Mouse (Mus musculus): ENCODE measurements at regions not wholly inside any gene's neighbourhood (a gene's known extent, or its start where the extent isn't known, plus 50 kb on each side); places are given as distances from the start of the nearest gene placed in this dataset.

GRCm38 (mm10) chr14:24550763-24551471 is 64.0 kb downstream of the Rps24 start:
- Histone ChIP-seq H3K27ac (ENCODE audit: low read depth, low read length) (no peak overlapping the region), H3K4me2 (replicated peaks; ENCODE audit: low read depth, low read length) (no peak overlapping the region), H3K4me3 (ENCODE audit: low read length) (no peak overlapping the region), H3K36me3 (ENCODE audit: control insufficient read depth, insufficient read depth, low read length) (no peaks in the 10 kb centered on the region), H3K9me3 (ENCODE audit: control insufficient read depth, low read length) (no peaks in the 10 kb centered on the region), H3K9ac (ENCODE audit: low read depth, low read length) (no peak overlapping the region), H3K4me1 (ENCODE audit: control insufficient read depth, insufficient read depth, low read length) (no peaks in the 10 kb centered on the region), H3K27me3 (ENCODE audit: control insufficient read depth, insufficient read depth, low read length) (no peaks in the 10 kb centered on the region)
- peak; percentile 35; the same call in 1 of the 2 replicates for ATAC-seq (ENCODE audit: low FRiP score, low TSS enrichment)
- 52% methylated on average over 7 of the region's 7 CpGs for WGBS

DNA sequence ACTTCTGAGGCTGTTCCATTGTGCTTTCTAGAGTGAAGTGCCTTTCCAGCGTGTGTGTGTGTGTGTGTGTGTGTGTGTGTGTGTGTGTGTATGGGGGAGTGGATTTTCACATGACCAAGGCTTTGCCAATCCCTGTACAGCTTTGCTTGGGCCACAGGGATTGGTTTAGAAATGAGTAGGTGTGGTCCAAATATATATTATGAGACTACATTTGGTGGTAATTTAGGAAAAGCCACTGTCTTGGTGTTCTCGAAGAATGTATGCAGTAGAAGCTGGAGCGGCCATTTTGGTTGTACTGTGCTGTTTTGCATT is 64.5 kb downstream of the Rps24 start:
- H3K36me3 ChIP-seq (ENCODE audit: control insufficient read depth, insufficient read depth, low read length), result no peaks in the 10 kb centered on the region
- H3K27ac ChIP-seq (ENCODE audit: low read depth, low read length), result no peak overlapping the region
- no peak overlapping the region for H3K9ac ChIP-seq (ENCODE audit: low read depth, low read length)
- H3K9me3 ChIP-seq (ENCODE audit: control insufficient read depth, low read length), result no peaks in the 10 kb centered on the region
- WGBS, result 70% methylated on average over 3 of the region's 3 CpGs
- H3K4me1 ChIP-seq (ENCODE audit: control insufficient read depth, insufficient read depth, low read length), result no peaks in the 10 kb centered on the region
- no peak overlapping the region for H3K4me3 ChIP-seq (ENCODE audit: low read length)
- no peak overlapping the region for H3K4me2 ChIP-seq (replicated peaks; ENCODE audit: low read depth, low read length)
- no peak for ATAC-seq (ENCODE audit: low FRiP score, low TSS enrichment)
- H3K27me3 ChIP-seq (ENCODE audit: control insufficient read depth, insufficient read depth, low read length), result no peaks in the 10 kb centered on the region

DNA sequence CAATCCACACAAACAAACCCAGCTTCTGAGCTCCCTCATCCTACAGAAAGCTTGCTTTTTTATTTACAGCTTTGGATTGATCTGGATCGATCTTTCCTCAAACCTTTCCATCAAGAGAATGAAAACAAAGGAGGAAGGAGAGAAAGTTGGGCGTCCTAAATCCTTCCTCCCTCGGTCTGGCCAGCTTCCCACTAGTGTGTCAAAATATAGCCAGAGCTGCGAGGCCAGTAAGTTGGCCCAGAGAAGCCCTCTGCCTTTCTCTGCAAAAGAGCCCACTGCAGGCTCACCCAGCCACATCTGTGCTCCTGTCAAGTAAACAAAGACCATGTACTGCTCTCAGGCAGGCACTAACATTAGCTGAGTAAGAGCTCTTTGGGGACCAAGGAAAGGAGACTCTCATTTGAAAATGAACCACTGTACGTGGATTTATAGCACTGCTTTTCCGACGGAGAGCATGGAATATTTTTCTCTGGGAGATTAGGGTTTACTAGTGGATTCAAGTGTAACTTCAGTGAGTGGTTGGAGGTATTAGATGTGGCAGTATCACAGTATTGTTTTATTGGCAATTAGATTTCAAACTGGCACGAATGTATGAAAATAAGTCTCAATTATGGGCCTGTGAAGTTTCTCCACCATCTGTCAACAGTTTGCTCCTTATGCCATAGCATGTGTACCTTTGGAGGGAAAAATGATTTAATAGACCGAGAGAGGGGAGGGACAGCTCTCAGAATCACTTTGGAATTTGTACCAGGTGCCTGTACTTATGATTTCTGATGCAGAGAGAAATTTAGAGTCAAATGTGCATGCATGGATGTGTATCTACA is 78.1 kb downstream of the Rps24 start:
- Histone ChIP-seq H3K4me1 (ENCODE audit: control insufficient read depth, insufficient read depth, low read length) (no peaks in the 10 kb centered on the region), H3K36me3 (ENCODE audit: control insufficient read depth, insufficient read depth, low read length) (no peaks in the 10 kb centered on the region), H3K27ac (ENCODE audit: low read depth, low read length) (no peak overlapping the region), H3K9ac (ENCODE audit: low read depth, low read length) (no peak overlapping the region), H3K9me3 (ENCODE audit: control insufficient read depth, low read length) (no peaks in the 10 kb centered on the region), H3K4me3 (ENCODE audit: low read length) (no peak overlapping the region), H3K4me2 (replicated peaks; ENCODE audit: low read depth, low read length) (no peak overlapping the region), H3K27me3 (ENCODE audit: control insufficient read depth, insufficient read depth, low read length) (no peaks in the 10 kb centered on the region)
- ATAC-seq (ENCODE audit: low FRiP score, low TSS enrichment), result no peak
- WGBS, result 53% methylated on average over 9 of the region's 9 CpGs

DNA sequence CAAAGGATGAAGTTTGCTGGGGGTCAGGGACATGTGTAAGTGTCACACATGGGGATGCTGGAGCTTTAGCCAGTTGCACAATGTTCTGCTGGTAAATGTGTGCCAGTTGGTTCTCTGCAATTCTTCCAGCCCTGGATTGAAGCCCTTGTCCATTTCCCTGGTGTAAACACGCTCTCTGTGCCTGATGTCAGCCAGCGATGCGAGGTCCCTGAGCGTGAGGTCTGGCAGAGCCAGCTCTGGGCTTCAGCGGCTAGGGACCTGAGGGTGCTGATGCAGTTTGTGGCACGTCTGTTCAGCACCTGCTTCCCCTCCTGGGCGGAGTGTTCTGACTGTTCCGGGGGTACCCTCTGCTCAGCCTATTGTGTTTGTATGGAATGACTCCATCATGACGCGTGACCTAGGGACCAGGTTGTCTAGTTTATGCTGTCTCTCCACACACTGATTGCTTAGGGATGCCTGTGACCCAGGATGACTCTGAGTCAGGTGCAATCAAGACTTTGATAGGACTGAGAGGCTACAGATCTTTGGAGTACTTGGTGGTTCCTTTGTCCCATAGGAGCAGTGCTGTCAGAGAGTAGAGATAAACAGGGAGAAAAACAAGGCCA is 78.9 kb downstream of the Rps24 start:
- Histone ChIP-seq H3K4me1 (ENCODE audit: control insufficient read depth, insufficient read depth, low read length) (no peaks in the 10 kb centered on the region), H3K27ac (ENCODE audit: low read depth, low read length) (no peak overlapping the region), H3K4me3 (ENCODE audit: low read length) (no peak overlapping the region), H3K27me3 (ENCODE audit: control insufficient read depth, insufficient read depth, low read length) (no peaks in the 10 kb centered on the region), H3K9ac (ENCODE audit: low read depth, low read length) (no peak overlapping the region), H3K36me3 (ENCODE audit: control insufficient read depth, insufficient read depth, low read length) (no peaks in the 10 kb centered on the region), H3K4me2 (replicated peaks; ENCODE audit: low read depth, low read length) (no peak overlapping the region), H3K9me3 (ENCODE audit: control insufficient read depth, low read length) (no peaks in the 10 kb centered on the region)
- ATAC-seq (ENCODE audit: low FRiP score, low TSS enrichment), result no peak
- WGBS, result 83% methylated on average over 10 of the region's 10 CpGs

DNA sequence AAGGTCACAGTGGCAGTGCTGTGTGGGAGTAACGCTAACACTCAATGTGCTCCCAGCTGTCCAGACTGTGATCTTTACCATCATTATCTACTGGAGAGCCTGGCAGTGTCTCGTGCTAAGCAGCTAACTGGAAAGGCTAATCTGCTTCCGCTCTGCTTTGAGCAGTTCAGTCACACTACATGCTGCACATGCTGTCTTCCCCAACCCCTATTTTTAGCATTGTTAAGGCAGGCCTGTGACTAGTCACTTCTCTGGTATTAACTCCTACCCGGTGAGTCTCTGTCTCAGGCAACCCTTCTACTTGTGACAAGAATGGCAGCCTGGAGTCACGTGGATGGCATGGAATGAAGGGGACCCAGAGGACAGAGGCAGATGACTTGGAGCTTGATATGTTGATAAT is 88.2 kb downstream of the Rps24 start:
- WGBS, result 60% methylated on average over 5 of the region's 5 CpGs
- Histone ChIP-seq H3K4me2 (replicated peaks; ENCODE audit: low read depth, low read length) (no peak overlapping the region), H3K27ac (ENCODE audit: low read depth, low read length) (no peak overlapping the region), H3K9me3 (ENCODE audit: control insufficient read depth, low read length) (no peaks in the 10 kb centered on the region), H3K4me1 (ENCODE audit: control insufficient read depth, insufficient read depth, low read length) (no peaks in the 10 kb centered on the region), H3K9ac (ENCODE audit: low read depth, low read length) (no peak overlapping the region), H3K36me3 (ENCODE audit: control insufficient read depth, insufficient read depth, low read length) (no peaks in the 10 kb centered on the region), H3K4me3 (ENCODE audit: low read length) (no peak overlapping the region), H3K27me3 (ENCODE audit: control insufficient read depth, insufficient read depth, low read length) (no peaks in the 10 kb centered on the region)
- no peak for ATAC-seq (ENCODE audit: low FRiP score, low TSS enrichment)

- H3K27me3 ChIP-seq (ENCODE audit: control insufficient read depth, insufficient read depth, low read length), result no peaks in the 10 kb centered on the region
- H3K27ac ChIP-seq (ENCODE audit: low read depth, low read length), result no peak overlapping the region
- no peak overlapping the region for H3K9ac ChIP-seq (ENCODE audit: low read depth, low read length)
- H3K4me2 ChIP-seq (replicated peaks; ENCODE audit: low read depth, low read length), result no peak overlapping the region; the same call in 1 of the 2 replicates
- H3K4me1 ChIP-seq (ENCODE audit: control insufficient read depth, insufficient read depth, low read length), result no peaks in the 10 kb centered on the region
- H3K4me3 ChIP-seq (ENCODE audit: low read length), result no peak overlapping the region
- no peak for ATAC-seq (ENCODE audit: low FRiP score, low TSS enrichment)
- H3K36me3 ChIP-seq (ENCODE audit: control insufficient read depth, insufficient read depth, low read length), result no peaks in the 10 kb centered on the region
- 43% methylated on average over 7 of the region's 7 CpGs for WGBS
- H3K9me3 ChIP-seq (ENCODE audit: control insufficient read depth, low read length), result 0 out of 2 replicates have a peak, but pooled peaks cover 3% of the 10 kb centered on the region
Measured at GRCm38 (mm10) chr14:24578535-24579111, 91.7 kb downstream of the Rps24 start.

DNA sequence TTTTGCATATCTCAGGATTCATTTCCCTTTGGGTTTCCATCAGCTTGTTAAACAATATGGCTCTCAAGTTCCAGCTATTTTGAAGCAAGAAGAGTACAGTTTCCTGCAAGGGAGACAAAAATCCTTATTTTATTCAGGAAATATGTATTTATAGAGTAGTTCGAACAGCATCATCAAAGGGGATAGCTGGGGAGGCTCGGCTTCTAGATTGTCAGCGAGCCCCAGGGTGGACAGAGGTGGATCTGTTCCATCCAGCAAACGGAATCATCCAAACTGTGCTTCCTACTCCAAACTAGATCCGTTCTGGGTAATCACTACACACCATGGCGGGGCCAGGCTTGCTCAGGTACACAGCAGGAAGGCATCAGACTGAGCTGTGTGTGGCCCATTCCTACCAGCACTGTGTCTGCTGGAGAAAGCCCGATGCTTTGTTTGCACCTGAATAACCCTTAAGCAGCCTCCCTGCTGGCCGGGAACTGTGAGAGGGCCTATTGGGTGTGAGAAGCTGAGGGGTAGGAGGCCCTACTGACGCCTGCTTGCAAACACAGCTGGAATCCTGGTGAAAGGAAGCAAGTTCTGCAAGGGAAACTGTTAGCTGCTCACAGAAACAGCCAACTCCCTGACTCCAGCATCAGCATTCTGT is 92.3 kb downstream of the Rps24 start:
- no peak overlapping the region for H3K9ac ChIP-seq (ENCODE audit: low read depth, low read length)
- 0 out of 2 replicates have a peak, but pooled peaks cover 3% of the 10 kb centered on the region for H3K9me3 ChIP-seq (ENCODE audit: control insufficient read depth, low read length)
- WGBS, result 29% methylated on average over 9 of the region's 9 CpGs
- no peak for ATAC-seq (ENCODE audit: low FRiP score, low TSS enrichment)
- no peak overlapping the region for H3K27ac ChIP-seq (ENCODE audit: low read depth, low read length)
- no peak overlapping the region for H3K4me3 ChIP-seq (ENCODE audit: low read length)
- H3K27me3 ChIP-seq (ENCODE audit: control insufficient read depth, insufficient read depth, low read length), result no peaks in the 10 kb centered on the region
- H3K4me1 ChIP-seq (ENCODE audit: control insufficient read depth, insufficient read depth, low read length), result no peaks in the 10 kb centered on the region
- no peak overlapping the region for H3K4me2 ChIP-seq (replicated peaks; ENCODE audit: low read depth, low read length)
- H3K36me3 ChIP-seq (ENCODE audit: control insufficient read depth, insufficient read depth, low read length), result no peaks in the 10 kb centered on the region

- Histone ChIP-seq H3K27ac (ENCODE audit: low read depth, low read length) (no peak overlapping the region), H3K4me1 (ENCODE audit: control insufficient read depth, insufficient read depth, low read length) (no peaks in the 10 kb centered on the region), H3K4me3 (ENCODE audit: low read length) (no peak overlapping the region), H3K9me3 (ENCODE audit: control insufficient read depth, low read length) (0 out of 2 replicates have a peak, but pooled peaks cover 3% of the 10 kb centered on the region), H3K27me3 (ENCODE audit: control insufficient read depth, insufficient read depth, low read length) (no peaks in the 10 kb centered on the region), H3K36me3 (ENCODE audit: control insufficient read depth, insufficient read depth, low read length) (no peaks in the 10 kb centered on the region), H3K4me2 (replicated peaks; ENCODE audit: low read depth, low read length) (no peak overlapping the region), H3K9ac (ENCODE audit: low read depth, low read length) (no peak overlapping the region)
- ATAC-seq (ENCODE audit: low FRiP score, low TSS enrichment), result no peak
- WGBS, result 55% methylated on average over 7 of the region's 7 CpGs
Measured at GRCm38 (mm10) chr14:24586133-24586908, 99.4 kb downstream of the Rps24 start.

All from kidney, embryonic 14.5 days (tissue).